Mouse (Mus musculus) retina, postnatal 7 days (tissue): Measurements from ENCODE around the gene Tgfb3.

Experiments used
- DNase-seq: peaks from one replicate; pipeline ENCODE4 v3.0.0-alpha.2; 2012; ENCODE audit warnings: low read depth, low spot score

The Tgfb3 gene

GRCm38 (mm10) chr12:86030932-86031331, 47.9 kb downstream of the Tgfb3 start:
- DNase-seq, result no peak

- DNase-seq, result no peak
These were observed 51.1 kb downstream of the Tgfb3 start for GRCm38 (mm10) chr12:86027747-86028146.

- no peak for DNase-seq
These were observed 51.8 kb downstream of the Tgfb3 start for GRCm38 (mm10) chr12:86027000-86027399.

GRCm38 (mm10) chr12:86025480-86025879, 53.4 kb downstream of the Tgfb3 start:
- no peak for DNase-seq

GRCm38 (mm10) chr12:86024426-86024825, 54.4 kb downstream of the Tgfb3 start:
- DNase-seq, result no peak

- DNase-seq, result no peak
These were observed 55.6 kb downstream of the Tgfb3 start for GRCm38 (mm10) chr12:86023081-86023871.

GRCm38 (mm10) chr12:86022282-86022984, 56.4 kb downstream of the Tgfb3 start:
- DNase-seq, result no peak

- no peak for DNase-seq
These were observed 57.3 kb downstream of the Tgfb3 start for GRCm38 (mm10) chr12:86021583-86021982.

- no peak for DNase-seq
These were observed 61.5 kb downstream of the Tgfb3 start for GRCm38 (mm10) chr12:86017360-86017759.

GRCm38 (mm10) chr12:86015114-86015513, 63.7 kb downstream of the Tgfb3 start:
- no peak for DNase-seq

- no peak for DNase-seq
These were observed 64.2 kb downstream of the Tgfb3 start for GRCm38 (mm10) chr12:86014621-86015020.

GRCm38 (mm10) chr12:86014174-86014573, 64.7 kb downstream of the Tgfb3 start:
- no peak for DNase-seq

GRCm38 (mm10) chr12:86012195-86012594, 66.6 kb downstream of the Tgfb3 start:
- DNase-seq, result no peak

GRCm38 (mm10) chr12:86010656-86011055, 68.2 kb downstream of the Tgfb3 start:
- no peak for DNase-seq

GRCm38 (mm10) chr12:86007377-86007776, 71.5 kb downstream of the Tgfb3 start:
- DNase-seq, result no peak
